Mouse (Mus musculus) embryonic facial prominence, embryonic 15.5 days (tissue): Measurements from ENCODE around the gene Nit2. TPM values are rescaled to one million over a fixed set of nuclear protein-coding genes. Genes with fewer than 3 reads are reported as not detected.
A peak's percentile ranks its signal among the peaks of the same experiment; 100 is the strongest.

Source experiments
- ATAC-seq: fragments of 200-750 bp; cut with Nextera tagmentation; 2 replicates; pipeline ENCODE4 v1.8.0; 2017; ENCODE audit warnings: low read depth, moderate TSS enrichment; ENCODE audit not compliant: insufficient number of reproducible peaks, low FRiP score, low TSS enrichment
- H3K27ac ChIP-seq: fragments of 300-500 bp; sonication (generic); replicated peaks from 2 replicates; pipeline ENCODE4 v1.5.1; 2015; ENCODE audit warnings: mild to moderate bottlenecking, inconsistent platforms
- H3K27me3 ChIP-seq: fragments of 300-500 bp; sonication (generic); 2 replicates; pipeline ENCODE4 v1.6.1; 2015; ENCODE audit warnings: inconsistent platforms
- H3K36me3 ChIP-seq: fragments of 300-500 bp; sonication (generic); 2 replicates; pipeline ENCODE4 v1.6.1; 2015; ENCODE audit warnings: mild to moderate bottlenecking, inconsistent platforms
- H3K4me1 ChIP-seq: fragments of 300-500 bp; sonication (generic); 2 replicates; pipeline ENCODE4 v1.6.1; 2015; ENCODE audit warnings: inconsistent platforms
- H3K4me2 ChIP-seq: fragments of 300-500 bp; sonication (generic); replicated peaks from 2 replicates; pipeline ENCODE4 v1.6.1; 2015; ENCODE audit warnings: mild to moderate bottlenecking, inconsistent platforms
- H3K4me3 ChIP-seq: fragments of 300-500 bp; sonication (generic); replicated peaks from 2 replicates; pipeline ENCODE4 v1.5.1; 2015; ENCODE audit warnings: mild to moderate bottlenecking, inconsistent platforms
- H3K9ac ChIP-seq: fragments of 300-500 bp; sonication (generic); 2 replicates; pipeline ENCODE4 v1.6.1; 2015; ENCODE audit warnings: inconsistent platforms
- H3K9me3 ChIP-seq: fragments of 300-500 bp; sonication (generic); replicated peaks from 2 replicates; pipeline ENCODE4 v1.6.1; 2016; ENCODE audit warnings: inconsistent platforms
- WGBS: fragments of 180-500 bp; shearing (Covaris S2); methylation state at CpG from one replicate; pipeline ENCODE4 v1.1.7; 2015; 5-methylcytosine and 5-hydroxymethylcytosine counted together
- polyA plus RNA-seq: library from polyadenylated mRNA; unstranded; fragments of >200 nt; fragmentation: Nextera tagmentation; extraction: Ambion mirVana; gene quantifications from 2 replicates; pipeline ENCODE4 v1.2.1, GENCODE M21; 2015

Nit2 gene
- polyA plus RNA-seq, 1 experiment from 2014 or later = 79.6 TPM

DNA sequence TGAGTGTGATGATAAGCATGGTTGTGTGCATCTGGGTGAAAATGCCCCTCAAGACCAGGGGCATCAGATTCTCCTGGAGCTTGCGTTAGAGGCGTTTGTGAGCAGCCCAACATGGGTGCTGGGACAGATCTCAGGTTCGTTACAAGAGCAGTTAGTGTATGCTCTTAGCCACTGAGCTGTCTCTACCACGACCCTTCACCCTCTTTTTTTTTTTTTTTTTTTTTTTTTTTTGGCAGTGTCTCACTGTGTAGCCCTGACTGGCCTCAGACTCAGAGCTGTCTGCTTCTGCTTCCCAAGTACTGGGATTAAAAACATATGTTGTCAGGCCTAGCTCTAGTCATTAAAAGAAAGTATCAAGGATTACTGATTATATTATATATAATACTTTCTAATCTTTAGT lies 40.9 kb downstream of the Nit2 start:
- H3K4me2 ChIP-seq = no peak overlapping the region
- ATAC-seq = no peak
- WGBS = 44% methylated on average over 4 of the region's 4 CpGs
- no peaks in the 10 kb centered on the region; the same call in 1 of the 2 replicates for H3K36me3 ChIP-seq
- H3K27me3 ChIP-seq = no peaks in the 10 kb centered on the region
- H3K9me3 ChIP-seq = no peaks in the 10 kb centered on the region
- H3K9ac ChIP-seq = no peak overlapping the region
- no peak overlapping the region for H3K27ac ChIP-seq
- H3K4me1 ChIP-seq = peaks cover 15% of the 10 kb centered on the region
- H3K4me3 ChIP-seq = no peak overlapping the region

GRCm38 (mm10) chr16:57122682-57123445 lies 44.3 kb downstream of the Nit2 start:
- WGBS = 42% methylated on average over 6 of the region's 6 CpGs
- H3K4me2 ChIP-seq = peak overlapping the region; percentile 68
- H3K36me3 ChIP-seq = no peaks in the 10 kb centered on the region; the same call in 1 of the 2 replicates
- H3K9ac ChIP-seq = peak overlapping the region; percentile 95; the same call in 1 of the 2 replicates
- no peak for ATAC-seq
- no peak overlapping the region for H3K27ac ChIP-seq
- H3K4me3 ChIP-seq = peak overlapping the region; percentile 100
- no peaks in the 10 kb centered on the region for H3K9me3 ChIP-seq
- peaks cover 15% of the 10 kb centered on the region for H3K4me1 ChIP-seq
- no peaks in the 10 kb centered on the region for H3K27me3 ChIP-seq

- under 1% methylated on average over 59 of the region's 59 CpGs for WGBS
- peak overlapping the region; percentile 93 for H3K27ac ChIP-seq
- peaks cover 15% of the 10 kb centered on the region for H3K4me1 ChIP-seq
- H3K9me3 ChIP-seq = no peaks in the 10 kb centered on the region
- H3K27me3 ChIP-seq = no peaks in the 10 kb centered on the region
- H3K36me3 ChIP-seq = no peaks in the 10 kb centered on the region
- peak overlapping the region; percentile 68 for H3K4me2 ChIP-seq
- H3K4me3 ChIP-seq = peak overlapping the region; percentile 100
- ATAC-seq = no peak; the same call in none of the 2 replicates
- H3K9ac ChIP-seq = peak overlapping the region; percentile 95
Measured at GRCm38 (mm10) chr16:57121816-57122415, 45.2 kb downstream of the Nit2 start.

DNA sequence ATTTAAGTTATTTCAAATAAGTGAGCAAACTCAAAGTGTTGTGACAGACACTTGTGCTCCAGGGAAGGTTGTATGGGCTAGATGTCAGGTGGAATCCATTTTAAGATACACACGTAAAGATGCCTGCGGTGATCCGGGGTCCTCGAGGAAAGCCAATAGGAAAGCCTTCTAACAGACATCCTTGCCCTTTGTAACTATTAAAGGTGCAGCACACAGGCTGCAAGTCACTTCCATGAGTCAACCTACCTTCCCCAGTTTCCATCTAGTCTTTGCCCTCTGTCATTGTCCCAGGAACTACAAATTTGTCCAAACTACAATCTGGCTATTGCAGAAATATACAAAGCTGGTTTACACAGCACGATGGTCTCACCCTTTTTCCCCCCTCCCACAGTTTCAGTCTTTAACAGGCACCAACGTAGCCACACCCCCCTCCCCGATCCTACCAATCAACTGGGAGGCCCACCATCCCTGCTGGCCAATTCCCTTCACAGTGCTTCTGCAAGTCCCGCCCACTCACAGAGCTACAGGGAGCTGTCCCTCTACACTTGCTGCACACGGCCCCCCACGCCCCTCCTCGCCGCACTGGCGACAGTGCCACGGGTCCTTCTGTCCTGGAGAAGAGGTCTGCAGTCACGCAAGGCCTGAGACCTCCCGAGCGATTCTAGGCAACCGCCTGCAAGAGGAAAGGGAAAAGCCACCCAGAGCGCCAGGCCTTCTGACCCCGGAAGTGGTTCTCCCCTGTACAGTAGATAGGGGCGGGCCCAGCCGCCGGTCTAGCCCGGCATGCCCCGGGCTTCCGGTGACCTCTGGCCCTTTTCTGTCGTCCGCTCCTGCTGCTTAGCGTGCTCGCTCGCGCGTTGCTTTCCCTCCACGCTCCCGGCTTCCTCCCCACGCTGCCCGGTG lies 46.0 kb downstream of the Nit2 start, which contains the start of gene Tomm70a:
TSS of gene Tomm70a (plus strand) at position 791 of the 903 bp plus-strand sequence.
- H3K4me2 ChIP-seq = peak within 1 kb of the TSS; percentile 68
- H3K4me3 ChIP-seq = peak within 1 kb of the TSS; percentile 100
- H3K27ac ChIP-seq = peak within 1 kb of the TSS; percentile 93
- H3K36me3 ChIP-seq = no peaks in the 10 kb centered on the region
- no peaks in the 10 kb centered on the region for H3K9me3 ChIP-seq
- H3K9ac ChIP-seq = peak within 1 kb of the TSS; percentile 95
- H3K27me3 ChIP-seq = no peaks in the 10 kb centered on the region
- WGBS = under 1% methylated on average over 37 of the region's 37 CpGs
- ATAC-seq = peak; percentile 99
- peaks cover 15% of the 10 kb centered on the region for H3K4me1 ChIP-seq

DNA sequence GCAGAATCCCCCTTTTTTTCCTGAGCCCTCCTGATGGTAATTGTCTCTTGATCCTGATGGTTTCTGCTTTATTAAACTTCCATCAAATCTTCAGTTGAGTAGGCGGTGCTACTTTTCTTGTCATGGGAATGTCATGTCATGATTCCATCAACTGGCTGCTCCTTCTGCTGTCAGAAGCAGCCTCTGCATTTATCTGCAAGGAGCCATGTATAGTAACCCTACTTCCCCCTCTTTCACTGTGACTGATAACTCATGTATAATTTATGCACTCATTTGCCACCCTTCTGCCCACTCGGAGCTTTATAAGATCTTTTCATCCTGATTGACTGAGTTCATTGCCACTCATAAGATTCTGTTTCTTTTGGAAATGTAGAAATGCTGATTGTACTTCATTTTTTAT lies 49.6 kb downstream of the Nit2 start:
- no peaks in the 10 kb centered on the region for H3K9me3 ChIP-seq
- WGBS = 78% methylated on average over 2 of the region's 2 CpGs
- H3K4me1 ChIP-seq = peaks cover 2% of the 10 kb centered on the region

DNA sequence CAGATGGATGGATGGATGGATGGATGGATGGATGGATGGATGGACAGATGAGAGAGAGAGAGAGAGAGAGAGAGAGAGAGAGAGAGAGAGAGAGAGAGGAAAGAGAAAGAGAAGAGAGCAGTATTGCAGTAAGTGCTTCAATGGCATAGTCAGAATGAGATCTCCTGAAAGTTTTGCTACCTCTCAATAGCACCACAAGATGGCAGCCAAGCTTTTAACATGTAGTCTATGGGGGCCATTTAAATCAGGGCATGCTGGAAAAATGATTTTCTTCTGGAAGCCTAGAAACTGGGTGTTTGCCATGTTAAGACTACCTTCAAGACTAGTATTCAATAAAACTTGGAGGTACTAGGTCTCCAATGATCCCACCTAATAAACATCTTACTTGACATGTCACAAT lies 51.1 kb downstream of the Nit2 start:
- no peak overlapping the region for H3K9ac ChIP-seq
- no peak overlapping the region for H3K4me2 ChIP-seq
- no peaks in the 10 kb centered on the region for H3K4me1 ChIP-seq
- no peaks in the 10 kb centered on the region for H3K9me3 ChIP-seq
- no peak overlapping the region for H3K27ac ChIP-seq
- no peak overlapping the region for H3K4me3 ChIP-seq
- ATAC-seq = no peak
- H3K27me3 ChIP-seq = no peaks in the 10 kb centered on the region
- H3K36me3 ChIP-seq = no peaks in the 10 kb centered on the region

More for the DNA sequence above, 49.6 kb downstream of the Nit2 start:
- H3K4me2 ChIP-seq = no peak overlapping the region
- ATAC-seq = no peak
- H3K27ac ChIP-seq = no peak overlapping the region
- no peak overlapping the region for H3K9ac ChIP-seq
- H3K36me3 ChIP-seq = no peaks in the 10 kb centered on the region
- H3K27me3 ChIP-seq = no peaks in the 10 kb centered on the region
- no peak overlapping the region for H3K4me3 ChIP-seq

Other genes starting within 250 kb of the Nit2 start
- 0.25 and 1.1 TPM in 2 replicates for gene Lnp1, start 239.3 kb downstream of the Nit2 start, polyA plus RNA-seq
- gene Tmem45a2, start 96.0 kb downstream of the Nit2 start, polyA plus RNA-seq = 0.15 and 0.38 TPM in 2 replicates
- gene Tomm70a, start 45.6 kb downstream of the Nit2 start, polyA plus RNA-seq = 35.1 and 37.4 TPM in 2 replicates
- 27.7 and 33.9 TPM in 2 replicates for gene Tbc1d23, start 64.2 kb upstream of the Nit2 start, polyA plus RNA-seq
- 0.05 TPM in 1 of 2 replicates, not detected in the other for gene Tmem30c, start 125.5 kb upstream of the Nit2 start, polyA plus RNA-seq
- gene Filip1l, start 185.8 kb upstream of the Nit2 start, polyA plus RNA-seq = 25.9 and 29.4 TPM in 2 replicates